Mouse (Mus musculus) liver, adult 2 months (tissue): ENCODE results near the gene Fshr. TPM values are rescaled to one million over a fixed set of nuclear protein-coding genes. Genes with fewer than 3 reads are reported as not detected.

Experiments
- DNase-seq: peaks from one replicate; pipeline ENCODE4 v3.0.0-alpha.2; 2011; ENCODE audit warnings: low read depth, low spot score; ENCODE audit errors: extremely low read depth
- H3K27ac ChIP-seq: fragments of 200-500 bp; replicated peaks from 2 replicates; pipeline ENCODE4 v1.5.1; 2012; ENCODE audit warnings: low read depth, mild to moderate bottlenecking, control low read depth, inconsistent platforms, low read length; ENCODE audit not compliant: insufficient read depth
- H3K27me3 ChIP-seq: fragments of 200-500 bp; 2 replicates; pipeline ENCODE4 v1.6.1; 2012; ENCODE audit warnings: mild to moderate bottlenecking, moderate library complexity, low read length, inconsistent platforms; ENCODE audit not compliant: control insufficient read depth, insufficient read depth
- H3K36me3 ChIP-seq: fragments of 200-500 bp; 2 replicates; pipeline ENCODE4 v1.6.1; 2012; ENCODE audit warnings: low read length, inconsistent platforms; ENCODE audit not compliant: control insufficient read depth, insufficient read depth
- H3K4me1 ChIP-seq: fragments of 200-500 bp; 2 replicates; pipeline ENCODE4 v1.6.1; 2011; ENCODE audit warnings: low read length; ENCODE audit not compliant: control insufficient read depth, insufficient read depth
- H3K4me3 ChIP-seq: fragments of 200-500 bp; 2 replicates; pipeline ENCODE4 v1.5.1; 2011; ENCODE audit warnings: low read depth, mild to moderate bottlenecking, control low read depth, low read length, moderate library complexity; ENCODE audit not compliant: insufficient read depth
- H3K79me2 ChIP-seq: fragments of 200-500 bp; 2 replicates; pipeline ENCODE4 v1.6.1; 2012; ENCODE audit warnings: inconsistent platforms, mild to moderate bottlenecking, low read length, moderate library complexity; ENCODE audit not compliant: control insufficient read depth, insufficient read depth
- H3K9ac ChIP-seq: fragments of 200-500 bp; 2 replicates; pipeline ENCODE4 v1.6.1; 2012; ENCODE audit warnings: low read depth, mild to moderate bottlenecking, control low read depth, inconsistent platforms, low read length
- CTCF ChIP-seq: fragments of 200-500 bp; IDR thresholded peaks from 2 replicates; pipeline ENCODE4 v1.5.1; 2011; ENCODE audit warnings: low read depth, low read length, control low read depth
- POLR2A ChIP-seq: fragments of 200-500 bp; IDR thresholded peaks from 2 replicates; pipeline ENCODE4 v1.6.1; 2011; ENCODE audit warnings: low read length, control low read depth; ENCODE audit not compliant: insufficient read depth; ENCODE audit errors: extremely low read depth
- WGBS: fragments of 180-500 bp; shearing (Covaris S2); methylation state at CpG from one replicate; pipeline ENCODE4 v1.1.7; 2018; 5-methylcytosine and 5-hydroxymethylcytosine counted together
- polyA plus RNA-seq: library from polyadenylated mRNA; depleted of rRNA; stranded (reverse); fragments of >200 nt; gene quantifications from 2 replicates; pipeline ENCODE4 v1.2.3, GENCODE M21; 2012
- total RNA-seq: library from RNA; depleted of rRNA; stranded (reverse); fragments of >200 nt; gene quantifications from 2 replicates; pipeline ENCODE4 v1.2.3, GENCODE M21; 2014

Fshr gene
- total and polyA plus RNA-seq, 2 experiments, result not detected

GRCm38 (mm10) chr17:89051031-89051563, 149.4 kb downstream of the Fshr start:
- no peaks in the 10 kb centered on the region for H3K27me3 ChIP-seq
- no peaks in the 10 kb centered on the region for H3K4me1 ChIP-seq
- no peaks in the 10 kb centered on the region for H3K79me2 ChIP-seq
- no peak overlapping the region for H3K4me3 ChIP-seq
- no peak overlapping the region for H3K9ac ChIP-seq
- no peak for DNase-seq
- 63% methylated on average over 3 of the region's 3 CpGs for WGBS
- TF ChIP-seq POLR2A (no peak), CTCF (no peak)
- no peaks in the 10 kb centered on the region for H3K36me3 ChIP-seq
- H3K27ac ChIP-seq, result no peak overlapping the region

- H3K27me3 ChIP-seq, result no peaks in the 10 kb centered on the region
- no peak overlapping the region for H3K9ac ChIP-seq
- no peak for DNase-seq
- no peaks in the 10 kb centered on the region for H3K36me3 ChIP-seq
- no peaks in the 10 kb centered on the region for H3K79me2 ChIP-seq
- no peaks in the 10 kb centered on the region for H3K4me1 ChIP-seq
- TF ChIP-seq POLR2A (no peak), CTCF (no peak)
- WGBS, result 77% methylated on average over 2 of the region's 2 CpGs
- H3K27ac ChIP-seq, result no peak overlapping the region
- H3K4me3 ChIP-seq, result no peak overlapping the region
Observed at GRCm38 (mm10) chr17:89049071-89049470, 151.4 kb downstream of the Fshr start.

GRCm38 (mm10) chr17:89046016-89046415, 154.5 kb downstream of the Fshr start:
- no peak for TF ChIP-seq CTCF
- no peak for TF ChIP-seq POLR2A
- DNase-seq, result no peak
- 44% methylated on average over 3 of the region's 3 CpGs for WGBS
- Histone ChIP-seq H3K79me2 (no peaks in the 10 kb centered on the region), H3K27ac (no peak overlapping the region), H3K4me3 (no peak overlapping the region), H3K27me3 (no peaks in the 10 kb centered on the region), H3K36me3 (no peaks in the 10 kb centered on the region), H3K9ac (no peak overlapping the region), H3K4me1 (no peaks in the 10 kb centered on the region; the same call in 1 of the 2 replicates)

- Histone ChIP-seq H3K36me3 (no peaks in the 10 kb centered on the region), H3K4me1 (no peaks in the 10 kb centered on the region), H3K79me2 (no peaks in the 10 kb centered on the region), H3K9ac (no peak overlapping the region), H3K27me3 (no peaks in the 10 kb centered on the region), H3K4me3 (no peak overlapping the region), H3K27ac (no peak overlapping the region)
- TF ChIP-seq POLR2A (no peak), CTCF (no peak)
- 66% methylated on average over 5 of the region's 5 CpGs for WGBS
- no peak for DNase-seq
Observed at GRCm38 (mm10) chr17:89036723-89037122, 163.8 kb downstream of the Fshr start.

GRCm38 (mm10) chr17:89036049-89036448, 164.4 kb downstream of the Fshr start:
- Histone ChIP-seq H3K9ac (no peak overlapping the region), H3K36me3 (no peaks in the 10 kb centered on the region), H3K4me3 (no peak overlapping the region), H3K27ac (no peak overlapping the region), H3K79me2 (no peaks in the 10 kb centered on the region), H3K27me3 (no peaks in the 10 kb centered on the region), H3K4me1 (no peaks in the 10 kb centered on the region)
- no peak for TF ChIP-seq CTCF
- no peak for TF ChIP-seq POLR2A
- no peak for DNase-seq
- 91% methylated on average over 3 of the region's 3 CpGs for WGBS

GRCm38 (mm10) chr17:89034627-89035026, 165.8 kb downstream of the Fshr start:
- DNase-seq, result no peak
- Histone ChIP-seq H3K9ac (no peak overlapping the region), H3K4me1 (no peaks in the 10 kb centered on the region), H3K79me2 (no peaks in the 10 kb centered on the region), H3K36me3 (no peaks in the 10 kb centered on the region), H3K4me3 (no peak overlapping the region), H3K27me3 (no peaks in the 10 kb centered on the region), H3K27ac (no peak overlapping the region)
- TF ChIP-seq POLR2A (no peak), CTCF (no peak)
